Mouse (Mus musculus) lung, adult 18-20 months (tissue): ENCODE data around the gene Dnm3.
A peak's percentile ranks its signal among the peaks of the same experiment; 100 is the strongest.

Source experiments
- DNase-seq, 2 experiments: peaks; one replicate each; pipeline ENCODE4 v3.0.0; 2022; ENCODE audit warnings: mixed read lengths in 2 of 2

The Dnm3 gene

DNA sequence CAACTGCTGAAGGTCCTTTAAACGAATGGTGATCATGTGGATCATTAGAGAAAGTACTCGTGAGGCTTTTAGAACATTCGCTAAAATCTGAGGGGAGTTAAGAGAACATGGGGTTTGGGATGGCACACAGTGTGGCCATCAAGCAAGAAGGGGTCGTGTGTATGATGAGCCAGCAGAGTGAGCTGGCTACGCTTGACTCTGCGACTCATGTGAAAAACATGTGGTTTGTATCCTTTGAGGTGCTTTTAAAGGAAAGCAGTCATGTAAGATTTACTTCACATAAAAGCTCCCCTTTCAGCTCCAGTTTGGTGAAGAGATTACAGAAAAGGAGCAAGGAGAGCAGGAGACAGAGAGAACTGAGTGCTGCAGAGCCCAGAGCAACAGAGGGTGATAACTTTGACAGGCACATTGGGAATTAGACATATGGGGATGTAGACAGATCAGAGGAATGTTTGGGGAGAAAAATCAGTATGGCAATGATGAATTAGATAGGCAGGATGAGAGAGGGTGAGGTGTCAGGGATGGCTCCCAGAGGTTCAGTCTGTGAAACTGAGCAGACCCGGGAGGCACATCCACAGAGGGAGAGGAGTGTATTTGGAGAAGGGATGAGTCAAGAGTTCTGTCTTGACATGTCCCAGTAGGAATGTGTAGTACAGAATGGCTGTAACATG is 234.7 kb downstream of the Dnm3 start:
- DNase-seq, result no peak

GRCm38 (mm10) chr1:162240720-162241119 is 237.1 kb downstream of the Dnm3 start:
- no peak for DNase-seq

DNA sequence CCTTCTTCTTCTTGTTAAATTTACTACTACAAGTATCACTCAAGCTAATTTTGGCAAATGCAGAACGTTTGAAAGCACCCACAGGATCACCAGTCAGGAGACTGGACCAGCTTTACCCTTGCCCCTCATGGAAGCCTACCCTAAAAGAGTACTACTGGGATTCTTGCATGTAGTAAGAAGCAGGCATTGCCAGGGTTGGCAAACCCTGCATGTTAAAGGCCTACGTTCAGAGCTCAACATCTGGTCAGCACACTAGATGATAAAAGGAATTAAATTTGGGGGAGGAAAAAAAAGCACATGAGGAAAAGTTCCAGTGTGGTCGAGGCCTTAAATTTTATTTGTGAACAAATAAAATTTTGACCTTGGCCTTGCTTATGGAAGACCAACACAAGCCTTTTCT is 239.2 kb downstream of the Dnm3 start:
- DNase-seq, result no peak

DNA sequence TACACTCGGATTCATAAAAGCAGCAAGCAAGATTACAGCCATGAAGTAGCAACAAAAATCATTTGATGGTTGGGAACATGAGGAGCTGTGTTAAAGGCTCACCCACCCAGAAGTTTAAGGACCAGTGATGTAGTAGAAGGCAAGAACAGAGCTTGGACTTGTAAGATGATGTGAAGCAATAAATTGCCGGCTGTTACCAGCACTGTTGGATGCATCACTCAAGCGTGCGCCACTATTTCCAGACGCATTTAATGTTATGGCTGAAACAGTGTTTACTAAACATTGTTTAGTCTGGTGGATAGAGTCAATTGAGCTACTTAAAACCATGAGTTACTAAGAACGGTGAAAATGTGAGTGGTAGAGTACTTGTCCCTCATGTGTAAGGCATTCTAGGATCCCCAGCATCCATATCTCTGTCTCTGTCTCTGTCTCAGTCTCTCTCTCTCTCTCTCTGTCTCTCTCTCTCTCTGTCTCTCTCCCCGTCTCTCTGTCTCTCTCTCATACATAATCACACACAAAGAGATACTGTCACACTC is 241.1 kb downstream of the Dnm3 start:
- no peak for DNase-seq

GRCm38 (mm10) chr1:162225621-162226147 is 252.2 kb downstream of the Dnm3 start:
- no peak for DNase-seq

GRCm38 (mm10) chr1:162224817-162225605 is 252.8 kb downstream of the Dnm3 start:
- DNase-seq, result no peak

DNA sequence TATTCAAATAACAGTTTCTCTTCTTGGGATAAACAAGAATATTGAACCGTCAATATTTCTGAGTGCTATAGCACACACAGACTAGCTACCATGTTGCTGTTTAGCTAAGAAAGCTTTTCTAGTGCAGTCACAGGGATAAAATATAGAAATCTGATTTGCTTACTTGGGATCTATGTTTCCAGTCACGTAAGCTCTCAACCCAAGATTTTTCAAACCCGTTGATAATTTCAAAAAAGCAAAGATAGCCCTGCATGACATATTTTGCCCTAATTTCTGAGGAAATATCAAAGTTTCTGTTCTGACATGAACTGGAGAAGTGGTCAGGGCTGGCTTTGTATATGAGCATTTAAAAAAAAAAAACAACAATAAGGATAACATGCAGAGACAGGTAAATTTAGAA is 253.8 kb downstream of the Dnm3 start:
- no peak for DNase-seq

- no peak for DNase-seq
These were observed 254.4 kb downstream of the Dnm3 start for GRCm38 (mm10) chr1:162223258-162223940.

GRCm38 (mm10) chr1:162222353-162222752 is 255.5 kb downstream of the Dnm3 start:
- no peak for DNase-seq

DNA sequence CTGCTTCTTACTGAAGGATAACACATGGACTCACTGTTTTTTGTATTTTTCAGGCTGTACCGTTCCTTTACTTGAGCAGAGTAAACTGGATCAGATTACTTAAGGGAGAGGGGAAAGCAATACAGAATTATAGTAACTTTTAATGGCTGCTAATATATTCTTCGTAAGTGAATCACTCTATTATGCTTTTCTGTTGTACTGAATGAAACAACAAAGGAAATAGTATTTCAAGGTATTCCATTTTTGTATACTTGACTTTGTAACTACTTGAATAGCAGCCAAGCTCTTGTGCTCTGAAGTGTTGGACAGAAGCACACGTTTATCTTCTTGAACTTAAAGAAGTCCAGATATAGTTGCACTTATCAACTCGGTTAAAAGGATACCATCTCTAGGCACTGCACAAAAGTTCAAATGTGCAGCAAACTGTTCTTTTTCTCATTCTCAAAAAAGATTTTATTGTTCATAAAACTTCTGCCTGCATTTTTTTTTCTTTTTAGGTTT is 256.0 kb downstream of the Dnm3 start:
- no peak for DNase-seq

DNA sequence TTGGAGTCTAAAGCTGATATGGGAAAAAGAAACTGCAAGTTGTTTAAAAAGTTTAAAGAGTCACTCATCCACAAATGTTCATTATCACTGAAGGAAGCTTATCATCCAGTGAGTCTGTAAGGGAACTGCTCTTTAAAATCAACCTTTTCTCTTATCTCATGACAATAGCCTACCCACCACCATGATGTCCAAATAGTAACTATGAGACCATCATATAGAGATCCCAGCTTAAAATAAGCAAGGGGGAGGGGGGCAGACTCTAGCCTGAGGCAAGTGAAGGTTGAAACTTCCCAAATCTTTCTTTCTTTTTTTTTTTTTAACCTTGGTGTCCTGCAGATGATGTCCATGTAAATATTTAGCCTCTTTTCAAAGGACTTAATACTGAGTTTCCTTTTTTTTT is 256.9 kb downstream of the Dnm3 start:
- DNase-seq, result no peak

DNA sequence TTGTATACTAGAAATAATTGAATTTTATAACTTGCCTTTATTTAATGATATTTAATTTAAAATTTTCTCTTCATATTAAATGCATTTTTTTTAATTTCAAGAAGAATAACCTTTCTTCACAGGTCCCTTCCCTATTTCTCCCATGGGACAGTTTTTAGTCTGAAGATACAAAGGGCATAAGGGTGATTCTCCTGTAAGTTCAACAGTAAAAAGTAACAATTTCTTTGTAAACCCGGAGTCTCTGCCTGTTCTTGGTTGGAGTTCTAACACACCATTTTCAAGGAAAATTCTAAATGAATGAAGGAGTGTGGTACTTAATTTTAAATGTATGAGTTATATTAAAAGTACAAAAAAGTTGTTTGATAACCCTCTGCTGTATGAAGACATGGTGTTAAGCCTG is 258.1 kb downstream of the Dnm3 start:
- DNase-seq, result no peak

DNA sequence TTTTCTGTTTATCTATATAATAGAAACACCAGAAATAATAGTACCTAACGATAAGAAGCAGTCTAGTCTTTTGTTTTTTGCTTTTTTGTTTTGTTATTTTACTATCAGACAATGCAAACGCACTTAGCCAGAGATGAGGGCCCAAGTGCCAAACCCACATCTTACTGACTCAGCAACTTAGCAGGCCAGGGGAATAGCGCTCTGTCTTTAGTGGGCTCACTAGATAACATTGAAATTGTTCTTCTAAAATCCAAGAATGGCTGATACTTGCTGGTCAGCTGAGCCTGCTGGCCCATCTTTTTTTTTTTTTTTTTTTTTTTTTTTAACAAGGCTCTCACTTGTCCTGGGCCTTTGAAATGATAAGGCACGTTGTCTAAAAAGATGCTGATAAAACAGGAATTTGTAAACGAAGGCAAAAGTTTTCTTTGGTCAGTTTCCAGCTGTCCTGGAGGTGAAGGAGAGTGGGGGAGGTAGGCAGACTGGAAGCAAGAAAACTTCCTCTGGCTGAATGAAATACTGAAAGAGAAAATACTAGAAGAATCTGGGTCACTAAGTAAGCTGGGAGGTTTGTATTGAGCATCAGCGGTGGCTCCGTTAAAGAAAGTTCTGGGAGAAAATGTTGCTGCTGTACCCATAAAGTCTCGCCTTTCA is 259.2 kb downstream of the Dnm3 start:
- no peak for DNase-seq

- peak; percentile 45 to 58 for DNase-seq
These were observed 260.4 kb downstream of the Dnm3 start for GRCm38 (mm10) chr1:162217340-162217974.

DNA sequence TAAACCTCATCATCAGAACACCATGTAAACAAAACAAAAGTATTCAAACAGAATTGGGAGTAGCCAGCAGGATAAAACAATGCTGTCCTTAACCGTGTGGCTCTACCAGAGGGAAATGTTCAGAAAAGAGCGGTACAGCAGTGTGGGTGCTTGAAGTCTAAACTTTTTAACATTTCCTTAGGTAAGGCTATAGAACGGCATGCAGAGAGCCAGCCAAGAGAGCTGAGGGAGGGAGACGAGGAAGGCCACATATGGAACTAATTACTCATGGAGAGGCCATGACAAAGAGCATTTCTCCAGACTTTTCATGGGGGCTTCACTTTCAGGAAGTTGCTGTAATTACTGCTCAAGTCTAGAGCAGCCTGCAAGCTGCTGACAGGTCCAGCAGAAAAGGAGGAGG is 261.2 kb downstream of the Dnm3 start:
- DNase-seq, result no peak

GRCm38 (mm10) chr1:162215743-162216142 is 262.1 kb downstream of the Dnm3 start:
- DNase-seq, result no peak

- DNase-seq, result no peak
These were observed 264.8 kb downstream of the Dnm3 start for GRCm38 (mm10) chr1:162213066-162213465.

GRCm38 (mm10) chr1:162210529-162210928 is 267.3 kb downstream of the Dnm3 start:
- DNase-seq, result no peak

DNA sequence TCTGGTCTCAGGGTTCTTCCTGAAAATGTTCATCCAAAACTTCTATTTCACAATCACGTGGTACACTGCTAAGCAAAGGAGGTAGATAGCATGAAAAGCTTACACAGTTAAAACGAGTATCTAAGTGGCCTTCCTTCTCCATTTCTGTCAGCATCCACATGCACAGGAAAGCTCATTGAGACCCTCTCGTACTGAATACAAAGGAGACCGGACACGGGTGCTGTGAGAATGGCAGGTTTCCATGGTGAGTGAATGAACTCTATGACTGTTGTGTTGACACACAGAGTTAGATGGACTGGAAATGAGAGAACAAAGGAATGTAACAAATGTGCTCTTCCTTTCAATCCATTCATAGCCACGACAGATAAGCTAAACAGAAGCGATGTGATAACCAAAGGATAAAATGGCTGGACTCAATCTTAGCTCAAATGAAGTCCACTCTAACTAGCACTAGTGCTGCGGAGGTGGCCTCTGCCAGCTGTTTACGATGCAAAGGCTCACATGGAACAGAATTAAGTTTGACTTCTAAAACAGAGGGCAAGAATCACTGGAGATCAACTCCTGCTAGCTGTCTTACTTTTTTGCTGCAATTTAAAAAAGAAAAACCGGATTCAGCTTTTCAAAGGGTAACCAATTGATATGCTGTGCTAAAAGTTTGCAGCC is 268.2 kb downstream of the Dnm3 start:
- DNase-seq, result no peak

- DNase-seq, result no peak
These were observed 268.8 kb downstream of the Dnm3 start for GRCm38 (mm10) chr1:162209010-162209409.

- no peak for DNase-seq
These were observed 270.2 kb downstream of the Dnm3 start for GRCm38 (mm10) chr1:162207708-162208043.
